Mouse (Mus musculus): ENCODE data around the gene Gm21958. TPM values are rescaled to one million over a fixed set of nuclear protein-coding genes. Genes with fewer than 3 reads are reported as not detected.
"Not testable (repeated sequence)": the region's sequence is repeated elsewhere in the genome, so short reads cannot be mapped to it uniquely, and the experiment has no call there.

Gene Gm21958
- polyA plus RNA-seq, 1 experiment, result not detected

DNA sequence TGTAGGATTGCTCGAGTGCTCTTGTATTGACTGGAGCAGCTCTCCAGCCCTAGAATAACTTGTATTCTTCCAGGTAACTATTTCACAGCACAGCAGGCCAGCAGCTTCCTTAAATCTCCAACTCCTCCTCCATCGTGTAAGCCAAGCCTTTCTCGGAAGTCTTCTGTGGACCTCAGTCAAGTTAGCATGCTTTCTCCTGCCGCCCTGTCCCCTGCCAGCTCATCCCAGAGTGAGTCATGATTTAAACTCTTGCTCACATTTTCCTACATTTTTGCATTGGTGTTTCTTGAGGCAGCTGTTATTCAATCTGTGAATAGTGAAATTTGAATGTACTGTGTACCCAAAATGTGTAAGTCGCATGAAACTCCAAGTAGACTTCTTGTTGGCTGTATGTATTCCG, 1.3 kb upstream of the Gm21958 start:
- peaks cover 87% of the 10 kb centered on the region for H3K36me3 ChIP-seq (ENCODE audit: control insufficient read depth, insufficient read depth)
- TF ChIP-seq FOSL1 (IDR thresholded peaks at IDR 0.05; ENCODE audit: insufficient read depth, low read length, poor library complexity, severe bottlenecking) (no peak), USF1 (IDR thresholded peaks at IDR 0.05; ENCODE audit: low read depth) (no peak), MYOG (IDR thresholded peaks at IDR 0.05; ENCODE audit: control insufficient read depth, extremely low read depth, insufficient read length) (no peak), MYOD1 (IDR thresholded peaks at IDR 0.05; ENCODE audit: control insufficient read depth, insufficient read length, low read depth) (no peak), CEBPB (IDR thresholded peaks at IDR 0.05; ENCODE audit: low read depth) (no peak), CTCF (IDR thresholded peaks at IDR 0.05; ENCODE audit: control insufficient read depth, insufficient read depth, insufficient read length) (no peak), MAX (IDR thresholded peaks at IDR 0.05) (no peak)
- H3K79me3 ChIP-seq (ENCODE audit: low read depth), result no peaks in the 10 kb centered on the region
- H3ac ChIP-seq (ENCODE audit: control insufficient read depth, insufficient read length, low read depth), result no peak overlapping the region
- no peaks in the 10 kb centered on the region for H3K27me3 ChIP-seq (ENCODE audit: control insufficient read depth, insufficient read depth, insufficient read length)
- H3K4me3 ChIP-seq (ENCODE audit: insufficient read depth, poor library complexity, severe bottlenecking), result no peak overlapping the region
- H3K79me2 ChIP-seq (ENCODE audit: control insufficient read depth, insufficient read depth), result no peaks in the 10 kb centered on the region

DNA sequence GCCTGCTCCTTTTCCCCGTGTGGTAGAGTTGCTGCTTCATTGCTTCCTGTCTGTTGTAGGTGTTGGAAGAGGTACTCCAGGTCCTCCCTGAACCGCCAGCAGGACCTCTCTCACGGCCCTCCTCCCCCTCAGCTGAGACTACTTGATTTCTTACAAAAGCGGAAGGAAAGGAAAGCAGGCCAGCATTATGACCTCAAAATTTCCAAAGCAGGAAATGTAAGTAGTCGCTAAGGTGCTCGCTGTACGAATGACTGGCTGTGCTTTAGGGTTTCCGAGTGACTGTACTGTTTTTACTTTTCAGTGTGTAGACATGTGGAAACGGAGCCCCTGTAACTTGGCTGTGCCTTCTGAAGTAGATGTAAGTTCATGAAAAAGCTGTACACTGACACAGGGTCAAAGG, 5.2 kb downstream of the Gm21958 start:
- Histone ChIP-seq H3K79me2 (ENCODE audit: control insufficient read depth, insufficient read depth) (no peaks in the 10 kb centered on the region), H3K4me3 (ENCODE audit: insufficient read depth, poor library complexity, severe bottlenecking) (no peak overlapping the region), H3K27me3 (ENCODE audit: control insufficient read depth, insufficient read depth, insufficient read length) (no peaks in the 10 kb centered on the region), H3K79me3 (ENCODE audit: low read depth) (no peaks in the 10 kb centered on the region), H3K36me3 (ENCODE audit: control insufficient read depth, insufficient read depth) (peaks cover 86% of the 10 kb centered on the region), H3ac (ENCODE audit: control insufficient read depth, insufficient read length, low read depth) (no peak overlapping the region)
- no peak for TF ChIP-seq MYOG (IDR thresholded peaks at IDR 0.05; ENCODE audit: control insufficient read depth, extremely low read depth, insufficient read length)
- no peak for TF ChIP-seq USF1 (IDR thresholded peaks at IDR 0.05; ENCODE audit: low read depth)
- no peak for TF ChIP-seq FOSL1 (IDR thresholded peaks at IDR 0.05; ENCODE audit: insufficient read depth, low read length, poor library complexity, severe bottlenecking)
- no peak for TF ChIP-seq CEBPB (IDR thresholded peaks at IDR 0.05; ENCODE audit: low read depth)
- TF ChIP-seq MAX (IDR thresholded peaks at IDR 0.05), result no peak
- no peak for TF ChIP-seq MYOD1 (IDR thresholded peaks at IDR 0.05; ENCODE audit: control insufficient read depth, insufficient read length, low read depth)
- TF ChIP-seq CTCF (IDR thresholded peaks at IDR 0.05; ENCODE audit: control insufficient read depth, insufficient read depth, insufficient read length), result no peak

DNA sequence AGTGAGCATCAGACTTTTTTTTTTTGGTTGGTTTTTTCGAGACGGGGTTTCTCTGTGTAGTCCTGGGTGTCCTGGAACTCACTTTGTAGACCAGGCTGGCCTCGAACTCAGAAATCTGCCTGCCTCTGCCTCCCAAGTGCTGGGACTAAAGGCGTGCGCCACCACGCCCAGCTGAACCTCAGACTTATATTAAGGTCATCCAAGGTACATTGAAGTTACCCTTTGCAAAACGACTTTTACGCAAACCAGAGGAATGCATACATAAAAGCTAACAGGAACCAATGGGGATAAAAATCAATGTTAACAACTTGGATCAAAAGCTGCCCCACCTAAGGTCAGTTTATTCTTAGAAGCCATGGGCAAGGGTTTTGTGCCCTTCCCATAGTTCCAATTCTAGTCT, 10.0 kb downstream of the Gm21958 start:
- H3K4me3 ChIP-seq (ENCODE audit: insufficient read depth, poor library complexity, severe bottlenecking), result not testable (repeated sequence)
- peaks cover 83% of the 10 kb centered on the region for H3K36me3 ChIP-seq (ENCODE audit: control insufficient read depth, insufficient read depth)

DNA sequence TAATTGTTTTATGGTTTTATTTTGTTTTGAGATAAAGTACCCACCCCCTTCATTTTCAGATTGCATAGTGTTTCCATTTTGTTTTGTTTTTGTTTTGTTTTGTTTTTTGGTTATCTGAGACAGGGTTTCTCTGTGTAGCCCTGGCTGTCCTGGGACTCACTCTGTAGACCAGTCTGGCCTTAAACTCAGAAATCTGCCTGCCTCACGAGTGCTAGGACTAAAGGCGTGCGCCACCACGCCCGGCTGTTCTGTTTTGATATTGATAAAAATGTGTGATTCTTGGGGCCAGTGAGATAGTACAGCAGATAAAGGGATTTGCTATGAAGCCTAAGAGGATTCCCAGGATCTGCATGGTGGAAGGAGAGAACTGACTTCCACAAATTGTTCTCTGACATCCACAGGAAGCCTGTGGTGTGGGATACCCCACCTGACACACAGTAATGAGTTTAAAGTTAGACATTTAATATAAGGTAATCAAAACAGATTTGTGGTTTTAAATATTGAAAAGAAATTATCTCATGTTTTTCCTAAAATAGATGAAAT, 14.3 kb downstream of the Gm21958 start:
- H3ac ChIP-seq (ENCODE audit: control insufficient read depth, insufficient read length, low read depth), result no peak overlapping the region
- no peaks in the 10 kb centered on the region for H3K27me3 ChIP-seq (ENCODE audit: control insufficient read depth, insufficient read depth, insufficient read length)
- no peak overlapping the region for H3K4me3 ChIP-seq (ENCODE audit: insufficient read depth, poor library complexity, severe bottlenecking)
- H3K79me2 ChIP-seq (ENCODE audit: control insufficient read depth, insufficient read depth), result peaks cover under 1% of the 10 kb centered on the region
- H3K79me3 ChIP-seq (ENCODE audit: low read depth), result peaks cover 4% of the 10 kb centered on the region
- TF ChIP-seq CEBPB (IDR thresholded peaks at IDR 0.05; ENCODE audit: low read depth) (no peak), MYOD1 (IDR thresholded peaks at IDR 0.05; ENCODE audit: control insufficient read depth, insufficient read length, low read depth) (no peak), CTCF (IDR thresholded peaks at IDR 0.05; ENCODE audit: control insufficient read depth, insufficient read depth, insufficient read length) (no peak), FOSL1 (IDR thresholded peaks at IDR 0.05; ENCODE audit: insufficient read depth, low read length, poor library complexity, severe bottlenecking) (no peak), MAX (IDR thresholded peaks at IDR 0.05) (no peak), USF1 (IDR thresholded peaks at IDR 0.05; ENCODE audit: low read depth) (no peak), MYOG (IDR thresholded peaks at IDR 0.05; ENCODE audit: control insufficient read depth, extremely low read depth, insufficient read length) (no peak)
- H3K36me3 ChIP-seq (ENCODE audit: control insufficient read depth, insufficient read depth), result peaks cover 89% of the 10 kb centered on the region

More for the DNA sequence above, 10.0 kb downstream of the Gm21958 start:
- not testable (repeated sequence) for H3ac ChIP-seq (ENCODE audit: control insufficient read depth, insufficient read length, low read depth); H3K79me2 ChIP-seq (ENCODE audit: control insufficient read depth, insufficient read depth); H3K27me3 ChIP-seq (ENCODE audit: control insufficient read depth, insufficient read depth, insufficient read length); H3K79me3 ChIP-seq (ENCODE audit: low read depth)

DNA sequence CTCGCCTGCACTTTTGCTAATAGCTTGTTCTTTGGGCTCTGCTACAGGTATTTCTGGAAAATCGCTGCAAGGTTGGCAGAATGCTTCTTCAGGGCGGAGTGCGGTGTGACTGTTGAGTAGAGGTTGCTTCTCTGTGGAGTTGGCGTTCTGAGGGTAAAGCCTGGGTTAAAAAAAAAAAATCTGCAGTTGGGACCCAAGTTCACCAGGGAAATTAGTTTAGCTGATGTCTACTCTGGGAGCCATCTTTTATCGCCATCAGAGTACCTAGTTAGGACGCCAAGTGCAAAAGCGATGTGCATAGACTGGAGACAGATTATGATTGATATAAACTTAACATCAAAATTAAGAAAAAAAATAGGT, 21.1 kb downstream of the Gm21958 start:
- H3K27me3 ChIP-seq (ENCODE audit: control insufficient read depth, insufficient read depth, insufficient read length), result no peaks in the 10 kb centered on the region
- peaks cover 4% of the 10 kb centered on the region for H3K79me3 ChIP-seq (ENCODE audit: low read depth)
- H3ac ChIP-seq (ENCODE audit: control insufficient read depth, insufficient read length, low read depth), result peak overlapping the region; percentile 33
- peak overlapping the region; percentile 69 for H3K4me3 ChIP-seq (ENCODE audit: insufficient read depth, poor library complexity, severe bottlenecking)
- peaks cover 31% of the 10 kb centered on the region for H3K36me3 ChIP-seq (ENCODE audit: control insufficient read depth, insufficient read depth)
- no peak for TF ChIP-seq MYOD1 (IDR thresholded peaks at IDR 0.05; ENCODE audit: control insufficient read depth, insufficient read length, low read depth)
- TF ChIP-seq USF1 (IDR thresholded peaks at IDR 0.05; ENCODE audit: low read depth), result no peak
- no peak for TF ChIP-seq FOSL1 (IDR thresholded peaks at IDR 0.05; ENCODE audit: insufficient read depth, low read length, poor library complexity, severe bottlenecking)
- peaks cover 21% of the 10 kb centered on the region for H3K79me2 ChIP-seq (ENCODE audit: control insufficient read depth, insufficient read depth)

DNA sequence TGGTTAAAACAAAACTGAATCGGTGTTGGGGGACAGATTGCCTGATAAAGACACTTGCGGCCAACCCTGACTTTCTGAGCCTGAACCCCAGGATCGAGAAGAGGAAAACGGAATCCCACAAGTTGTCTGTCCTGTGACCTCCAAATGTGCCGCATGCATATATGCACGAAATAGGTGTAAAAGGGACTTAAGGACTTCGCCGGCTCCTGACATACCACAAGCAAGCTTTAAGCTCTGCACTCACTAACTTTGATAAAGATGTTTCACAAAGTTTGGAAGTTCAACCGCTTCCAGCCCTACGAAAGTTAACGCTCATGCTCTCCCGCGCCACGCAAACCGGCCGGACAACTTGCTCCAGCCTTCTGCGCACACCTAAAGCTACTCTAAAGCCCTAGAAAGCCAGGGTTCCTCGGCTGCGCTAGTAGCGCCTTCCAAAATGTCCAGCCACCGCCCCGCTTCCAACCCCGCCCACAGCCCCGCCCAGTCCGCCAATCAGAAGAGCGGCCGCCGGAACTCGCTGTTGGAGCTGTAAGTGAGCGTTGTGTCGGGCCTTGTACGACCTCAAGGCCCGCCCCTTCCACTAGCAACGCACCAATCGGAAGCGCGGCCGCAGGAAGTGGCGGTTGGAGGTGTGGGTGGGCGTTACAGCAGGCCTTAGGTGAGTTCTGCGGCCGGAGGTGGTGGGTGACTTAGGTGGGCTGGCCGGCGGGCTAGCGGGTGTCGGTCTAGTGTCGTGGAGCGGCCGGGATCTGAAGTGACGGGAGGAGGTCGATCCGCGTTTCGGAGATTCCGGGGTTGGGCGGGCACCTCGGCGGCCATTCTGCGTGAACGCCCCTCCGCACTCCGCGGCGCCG, 21.7 kb downstream of the Gm21958 start, which contains the start of gene Supt20:
Gene Supt20 (plus strand): TSS at position 606 of the 854 bp plus-strand sequence.
- H3K4me3 ChIP-seq (ENCODE audit: insufficient read depth, poor library complexity, severe bottlenecking), result peak within 1 kb of the TSS; percentile 69
- H3ac ChIP-seq (ENCODE audit: control insufficient read depth, insufficient read length, low read depth), result peak within 1 kb of the TSS; percentile 69
- no peaks in the 10 kb centered on the region for H3K27me3 ChIP-seq (ENCODE audit: control insufficient read depth, insufficient read depth, insufficient read length)
- H3K36me3 ChIP-seq (ENCODE audit: control insufficient read depth, insufficient read depth), result peaks cover 27% of the 10 kb centered on the region
- H3K79me3 ChIP-seq (ENCODE audit: low read depth), result peaks cover 4% of the 10 kb centered on the region
- H3K79me2 ChIP-seq (ENCODE audit: control insufficient read depth, insufficient read depth), result peaks cover 21% of the 10 kb centered on the region
- TF ChIP-seq CEBPB (IDR thresholded peaks at IDR 0.05; ENCODE audit: low read depth) (no peak), USF1 (IDR thresholded peaks at IDR 0.05; ENCODE audit: low read depth) (no peak), CTCF (IDR thresholded peaks at IDR 0.05; ENCODE audit: control insufficient read depth, insufficient read depth, insufficient read length) (no peak), MYOG (IDR thresholded peaks at IDR 0.05; ENCODE audit: control insufficient read depth, extremely low read depth, insufficient read length) (no peak), MAX (IDR thresholded peaks at IDR 0.05) (no peak), MYOD1 (IDR thresholded peaks at IDR 0.05; ENCODE audit: control insufficient read depth, insufficient read length, low read depth) (no peak), FOSL1 (IDR thresholded peaks at IDR 0.05; ENCODE audit: insufficient read depth, low read length, poor library complexity, severe bottlenecking) (no peak)
